Mouse (Mus musculus) spleen, adult 18-20 months (tissue): ENCODE results near the gene Procr.

ENCODE experiments used
- DNase-seq, 2 experiments: peaks; one replicate each; pipeline ENCODE4 v3.0.0; 2022; ENCODE audit warnings: mixed read lengths in 2 of 2

The Procr gene

GRCm38 (mm10) chr2:155756855-155757566, 6.1 kb downstream of the Procr start:
- no peak for DNase-seq

- DNase-seq = peak; percentile 31 to 71
These were observed 13.9 kb downstream of the Procr start for GRCm38 (mm10) chr2:155764679-155765418.

- no peak for DNase-seq
These were observed 22.7 kb downstream of the Procr start for GRCm38 (mm10) chr2:155773664-155774063.

- no peak for DNase-seq
These were observed 23.5 kb downstream of the Procr start for GRCm38 (mm10) chr2:155774261-155774926.

GRCm38 (mm10) chr2:155774927-155775684, 24.2 kb downstream of the Procr start, which contains the start of gene Mmp24:
Mmp24 (plus strand) TSS chr2:155775342.
- DNase-seq = no peak

GRCm38 (mm10) chr2:155775685-155776263, 24.9 kb downstream of the Procr start:
- peak; percentile 10 to 34 for DNase-seq

GRCm38 (mm10) chr2:155776824-155777687, 26.1 kb downstream of the Procr start:
- DNase-seq = no peak

- DNase-seq = no peak
These were observed 26.7 kb downstream of the Procr start for GRCm38 (mm10) chr2:155777688-155777985.

- DNase-seq = no peak
These were observed 27.1 kb downstream of the Procr start for GRCm38 (mm10) chr2:155778004-155778403.

- no peak for DNase-seq
These were observed 28.1 kb downstream of the Procr start for GRCm38 (mm10) chr2:155779066-155779465.

GRCm38 (mm10) chr2:155779506-155779905, 28.6 kb downstream of the Procr start:
- DNase-seq = no peak

- DNase-seq = no peak
These were observed 33.6 kb downstream of the Procr start for GRCm38 (mm10) chr2:155784534-155784933.

GRCm38 (mm10) chr2:155786905-155787304, 36.0 kb downstream of the Procr start:
- no peak for DNase-seq

GRCm38 (mm10) chr2:155787949-155788931, 37.3 kb downstream of the Procr start:
- DNase-seq = no peak

GRCm38 (mm10) chr2:155792899-155793298, 42.0 kb downstream of the Procr start:
- DNase-seq = no peak

- DNase-seq = no peak
These were observed 43.9 kb downstream of the Procr start for GRCm38 (mm10) chr2:155794674-155795445.

- DNase-seq = no peak
These were observed 47.7 kb downstream of the Procr start for GRCm38 (mm10) chr2:155798613-155799012.

GRCm38 (mm10) chr2:155802761-155803160, 51.8 kb downstream of the Procr start:
- DNase-seq = no peak

GRCm38 (mm10) chr2:155804053-155804452, 53.1 kb downstream of the Procr start:
- DNase-seq = no peak
